Mouse (Mus musculus): ENCODE results near the gene Prkd3.

GRCm38 (mm10) chr17:79043705-79044104 is 23.1 kb upstream of the Prkd3 start:
- no peak for TF ChIP-seq CTCF (IDR thresholded peaks at IDR 0.05; ENCODE audit: low read depth, low read length)
- no peak for TF ChIP-seq POLR2A (IDR thresholded peaks at IDR 0.05; ENCODE audit: borderline replicate concordance, low read depth, low read length)
